Mouse (Mus musculus) kidney, adult 2 months (tissue): Measurements from ENCODE around the gene Anxa4.
A peak's percentile ranks its signal among the peaks of the same experiment; 100 is the strongest.

Experiments used
- CTCF ChIP-seq: fragments of 200-500 bp; conservative IDR thresholded peaks from 2 replicates; pipeline ENCODE4 v1.5.1; 2011; ENCODE audit warnings: low read depth, mild to moderate bottlenecking, control low read depth, low read length, moderate library complexity, mixed read lengths; ENCODE audit not compliant: insufficient read depth, insufficient read length
- POLR2A ChIP-seq: fragments of 200-500 bp; IDR thresholded peaks from one replicate; pipeline ENCODE4 v1.6.1; 2011; ENCODE audit warnings: low read depth, low read length, control low read depth

DNA sequence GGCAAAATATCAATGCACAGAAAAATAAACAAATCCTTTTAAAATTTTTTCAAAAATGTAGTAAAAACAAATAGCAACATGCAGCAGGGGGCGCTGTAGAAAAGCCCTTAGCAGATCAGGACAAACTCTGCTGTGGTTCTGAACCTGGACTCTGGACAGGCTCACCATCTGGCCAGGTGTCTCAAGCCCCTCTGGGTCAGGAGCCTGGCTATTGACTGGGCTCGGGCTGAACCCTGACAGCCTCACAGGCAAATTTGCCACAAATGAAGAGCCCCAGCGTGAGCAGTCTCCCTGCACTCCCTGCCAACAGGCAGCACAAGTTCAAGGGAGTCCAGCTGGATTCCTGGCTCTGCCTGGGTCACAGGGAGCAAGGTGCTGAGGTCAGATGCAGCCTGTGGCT is 20.0 kb upstream of the Anxa4 start:
- peak; percentile 61 for TF ChIP-seq CTCF
- no peak for TF ChIP-seq POLR2A
